Mouse (Mus musculus) T-helper 1 cell (primary cell): Measurements from ENCODE around the gene H2afb1.
"Not testable (repeated sequence)": the region's sequence is repeated elsewhere in the genome, so short reads cannot be mapped to it uniquely, and the experiment has no call there.

ENCODE experiments used
- in situ Hi-C: fragments of 300-600 bp; cut with MboI, MseI; formaldehyde crosslinking; loops from one replicate; pipeline ENCODE4 v1.15.1; 2025; ENCODE audit warnings: high pct_unique_total_duplicates

H2afb1 gene

GRCm38 (mm10) chrX:117014457-117014856, at the start of gene H2afb1:
Gene H2afb1, plus strand, starts transcription at chrX:117014757.
- in situ Hi-C loops: not testable (repeated sequence)

- in situ Hi-C loops: no loop called here
These were observed 21.5 kb downstream of the H2afb1 start for GRCm38 (mm10) chrX:117036085-117036484.
